Mouse (Mus musculus) ovary, postnatal 10 days (tissue): Measurements from ENCODE around the gene Me3.

Experiments used
- DNase-seq: peaks from one replicate; pipeline ENCODE4 v3.0.0; 2022; ENCODE audit warnings: low spot score

The Me3 gene

DNA sequence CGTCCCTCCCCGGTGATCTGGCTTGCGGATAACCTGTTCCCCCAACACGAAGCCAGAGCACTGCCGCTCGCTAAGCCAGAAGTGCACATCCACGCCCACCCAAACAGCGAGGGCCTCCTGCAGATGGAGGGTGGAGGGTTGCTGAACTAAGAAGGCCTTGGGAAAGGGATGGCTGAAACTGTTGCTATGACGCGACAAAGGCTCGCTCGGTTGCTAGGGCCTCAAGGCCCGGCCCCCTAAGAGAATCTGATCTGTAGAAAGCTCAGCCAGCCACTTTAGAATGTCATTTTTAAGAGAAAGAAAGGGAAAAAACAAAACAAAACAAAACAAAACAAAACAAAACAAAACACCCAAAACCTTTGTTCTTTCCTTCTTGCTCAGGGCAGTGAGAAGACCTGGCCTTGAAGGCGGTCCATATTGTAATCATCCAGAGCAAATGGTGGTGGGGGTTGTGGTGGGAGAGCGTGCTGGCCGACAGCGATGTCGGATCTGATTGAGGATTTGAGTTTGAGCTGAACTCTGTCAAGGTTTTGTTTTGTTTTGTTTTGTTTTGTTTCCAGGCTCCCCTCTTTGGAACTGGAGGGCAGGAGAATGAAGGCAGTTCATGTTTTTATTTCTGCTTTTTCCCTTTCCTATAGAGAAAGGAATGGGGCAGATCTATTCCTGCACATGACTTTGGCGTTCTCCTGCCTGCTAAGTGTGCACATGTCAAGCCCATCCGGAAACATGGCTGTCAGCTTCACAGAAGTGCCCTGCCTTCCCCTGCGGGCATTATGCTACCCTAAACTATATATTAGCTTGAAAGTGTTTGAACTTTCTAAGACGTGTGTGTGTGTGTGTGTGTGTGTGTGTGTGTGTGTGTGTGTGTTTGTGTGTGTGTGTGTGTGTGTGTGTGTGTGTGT, 271.5 kb downstream of the Me3 start, which contains the start of gene Ccdc81:
TSS of gene Ccdc81 (minus strand) at position 188 of the 902 bp plus-strand sequence.
- DNase-seq: no peak
